In genomic region chr6:34874101-34874921, GRCm38 (mm10) we compare ENCODE assay signal across 8 mouse cellular contexts. TPM values are rescaled to one million over a fixed set of nuclear protein-coding genes. Genes with fewer than 3 reads are reported as not detected.
DNase-seq lines count a peak whose midpoint lies in the region; ATAC-seq and TF ChIP-seq lines count a peak whose summit lies in the region.

No protein-coding gene starts in this region.

- no peak overlapping the region for H3K4me2 ChIP-seq in forebrain, embryonic 15.5 days (replicated peaks)
- no peak overlapping the region; the same call in 1 of the 2 replicates for H3K4me2 ChIP-seq in kidney, postnatal 0 days (ENCODE audit: low read length)

- peak overlapping the region; percentile 65 for H3K27ac ChIP-seq in forebrain, embryonic 10.5 days
- no peak overlapping the region for H3K27ac ChIP-seq in forebrain, embryonic 15.5 days (replicated peaks)
- H3K27ac ChIP-seq in brown adipose tissue, adult 24 weeks (replicated peaks; ENCODE audit: low read depth, low read length), result peak overlapping the region; percentile 92
- peak overlapping the region; percentile 96 for H3K27ac ChIP-seq in heart, embryonic 10.5 days
- H3K27ac ChIP-seq in kidney, postnatal 0 days, result peak overlapping the region; percentile 82

- H3K36me3 ChIP-seq in forebrain, embryonic 10.5 days (replicated peaks), result peaks cover 42% of the 10 kb centered on the region
- H3K36me3 ChIP-seq in forebrain, embryonic 15.5 days, result no peaks in the 10 kb centered on the region
- peaks cover 4% of the 10 kb centered on the region for H3K36me3 ChIP-seq in heart, embryonic 10.5 days
- H3K36me3 ChIP-seq in kidney, postnatal 0 days (ENCODE audit: insufficient read depth, low read length), result no peaks in the 10 kb centered on the region

- H3K4me1 ChIP-seq in forebrain, embryonic 10.5 days, result peaks cover 42% of the 10 kb centered on the region
- peaks cover 13% of the 10 kb centered on the region for H3K4me1 ChIP-seq in forebrain, embryonic 15.5 days
- H3K4me1 ChIP-seq in brown adipose tissue, adult 24 weeks (ENCODE audit: control insufficient read depth, insufficient read depth, insufficient read length, low read length), result peaks cover 54% of the 10 kb centered on the region
- peaks cover 69% of the 10 kb centered on the region for H3K4me1 ChIP-seq in heart, embryonic 10.5 days
- peaks cover 14% of the 10 kb centered on the region for H3K4me1 ChIP-seq in kidney, postnatal 0 days (replicated peaks; ENCODE audit: insufficient read depth, low read length)

- no peak for ATAC-seq in forebrain, embryonic 15.5 days (replicated peaks)
- ATAC-seq in kidney, postnatal 0 days (replicated peaks; ENCODE audit: low FRiP score, low read depth), result no peak
- ATAC-seq in inflammation-experienced regulatory T-cells, adult 6 months, result no peak

- no peak overlapping the region for H3K9ac ChIP-seq in forebrain, embryonic 15.5 days (replicated peaks)
- 0 out of 2 replicates have a peak overlapping the region, but pooled peaks have one; percentile 18 for H3K9ac ChIP-seq in kidney, postnatal 0 days (ENCODE audit: low read depth, low read length)

- H3K4me3 ChIP-seq in forebrain, embryonic 10.5 days, result no peak overlapping the region
- H3K4me3 ChIP-seq in forebrain, embryonic 15.5 days, result no peak overlapping the region
- H3K4me3 ChIP-seq in brown adipose tissue, adult 24 weeks (ENCODE audit: insufficient read depth, low read depth, low read length), result peak overlapping the region; percentile 77
- no peak overlapping the region for H3K4me3 ChIP-seq in heart, embryonic 10.5 days
- H3K4me3 ChIP-seq in kidney, postnatal 0 days (replicated peaks; ENCODE audit: low read depth, low read length), result no peak overlapping the region

- no peak for DNase-seq in forebrain, embryonic 10.5 days (ENCODE audit: extremely low spot score, low spot score)
- no peak for DNase-seq in heart, embryonic 10.5 days (ENCODE audit: low spot score)
- DNase-seq in kidney, postnatal 0 days (ENCODE audit: low spot score), result peak; percentile 85
- peak; percentile 72 to 87 for DNase-seq in lung, postnatal 4 days
- no peak for DNase-seq in right cerebral cortex, postnatal 4 days

- no peaks in the 10 kb centered on the region for H3K27me3 ChIP-seq in forebrain, embryonic 10.5 days (ENCODE audit: poor library complexity, severe bottlenecking)
- no peaks in the 10 kb centered on the region for H3K27me3 ChIP-seq in forebrain, embryonic 15.5 days
- H3K27me3 ChIP-seq in heart, embryonic 10.5 days (ENCODE audit: insufficient read depth, poor library complexity, severe bottlenecking), result no peaks in the 10 kb centered on the region
- H3K27me3 ChIP-seq in kidney, postnatal 0 days (ENCODE audit: insufficient read depth, low read length), result no peaks in the 10 kb centered on the region

- 74% methylated on average over 21 of the region's 21 CpGs for WGBS in forebrain, embryonic 10.5 days
- WGBS in forebrain, embryonic 15.5 days, result 80% methylated on average over 21 of the region's 21 CpGs
- WGBS in heart, embryonic 10.5 days, result 36% methylated on average over 21 of the region's 21 CpGs
- WGBS in kidney, postnatal 0 days, result 51% methylated on average over 21 of the region's 21 CpGs

- no peaks in the 10 kb centered on the region for H3K9me3 ChIP-seq in forebrain, embryonic 10.5 days
- H3K9me3 ChIP-seq in forebrain, embryonic 15.5 days, result no peaks in the 10 kb centered on the region
- H3K9me3 ChIP-seq in heart, embryonic 10.5 days, result no peaks in the 10 kb centered on the region
- H3K9me3 ChIP-seq in kidney, postnatal 0 days (replicated peaks; ENCODE audit: low read length), result no peaks in the 10 kb centered on the region

- TF ChIP-seq CTCF in kidney, postnatal 0 days (IDR thresholded peaks at IDR 0.05; ENCODE audit: low read depth), result peak; percentile 46; the same call in 1 of the 2 replicates

RNA-seq across cellular contexts. Expression of gene Cyren, which starts 3.5 kb away (rescaled TPM):
- 17.5 and 18.7 TPM in 2 replicates for polyA plus RNA-seq in forebrain, embryonic 10.5 days (2016; fragmentation: Nextera tagmentation; extraction: Ambion mirVana)
- 11.4 and 13.7 TPM in 2 replicates for polyA plus RNA-seq in forebrain, embryonic 15.5 days (2015; fragmentation: Nextera tagmentation; extraction: Ambion mirVana)
- polyA plus RNA-seq in brown adipose tissue, adult 24 weeks (2012; ENCODE audit: insufficient read depth, insufficient read length, missing spikeins), result 3.3 and 5.0 TPM in 2 replicates
- 13.7 and 16.5 TPM in 2 replicates for polyA plus RNA-seq in heart, embryonic 10.5 days (2016; fragmentation: Nextera tagmentation; extraction: Ambion mirVana)
- 9.6 and 9.9 TPM in 2 replicates for polyA plus RNA-seq in kidney, postnatal 0 days (2015; fragmentation: Nextera tagmentation; extraction: Ambion mirVana)
- 1 to 10 TPM; 5.7 to 6.7 (median 6.5) TPM for polyA plus RNA-seq in inflammation-experienced regulatory T-cells, adult 6 months (2017; shearing (Covaris generic))

RNA-seq across cellular contexts. Expression of gene Tmem140, which starts 11.4 kb away (rescaled TPM):
- 1.7 and 2.2 TPM in 2 replicates for polyA plus RNA-seq in forebrain, embryonic 10.5 days (2016; fragmentation: Nextera tagmentation; extraction: Ambion mirVana)
- 1.3 and 1.6 TPM in 2 replicates for polyA plus RNA-seq in forebrain, embryonic 15.5 days (2015; fragmentation: Nextera tagmentation; extraction: Ambion mirVana)
- polyA plus RNA-seq in brown adipose tissue, adult 24 weeks (2012; ENCODE audit: insufficient read depth, insufficient read length, missing spikeins), result 21.6 and 38.6 TPM in 2 replicates
- polyA plus RNA-seq in heart, embryonic 10.5 days (2016; fragmentation: Nextera tagmentation; extraction: Ambion mirVana), result 1.4 and 1.8 TPM in 2 replicates
- 6.2 and 7.3 TPM in 2 replicates for polyA plus RNA-seq in kidney, postnatal 0 days (2015; fragmentation: Nextera tagmentation; extraction: Ambion mirVana)
- 10 to 100 TPM; 16.8 to 30.9 (median 17.3) TPM for polyA plus RNA-seq in inflammation-experienced regulatory T-cells, adult 6 months (2017; shearing (Covaris generic))

RNA-seq across cellular contexts. Expression of gene Wdr91, which starts 36.4 kb away (rescaled TPM):
- polyA plus RNA-seq in forebrain, embryonic 10.5 days (2016; fragmentation: Nextera tagmentation; extraction: Ambion mirVana), result 12.0 TPM in 2 replicates
- polyA plus RNA-seq in forebrain, embryonic 15.5 days (2015; fragmentation: Nextera tagmentation; extraction: Ambion mirVana), result 11.2 and 12.4 TPM in 2 replicates
- 12.4 and 13.9 TPM in 2 replicates for polyA plus RNA-seq in brown adipose tissue, adult 24 weeks (2012; ENCODE audit: insufficient read depth, insufficient read length, missing spikeins)
- polyA plus RNA-seq in heart, embryonic 10.5 days (2016; fragmentation: Nextera tagmentation; extraction: Ambion mirVana), result 12.6 and 13.0 TPM in 2 replicates
- 10.2 and 10.6 TPM in 2 replicates for polyA plus RNA-seq in kidney, postnatal 0 days (2015; fragmentation: Nextera tagmentation; extraction: Ambion mirVana)
- polyA plus RNA-seq in inflammation-experienced regulatory T-cells, adult 6 months (2017; shearing (Covaris generic)), result 10 to 100 TPM; 15.2 to 23.5 (median 19.1) TPM

RNA-seq across cellular contexts. Expression of gene Stra8, which starts 45.7 kb away (rescaled TPM):
- polyA plus RNA-seq in forebrain, embryonic 10.5 days (2016; fragmentation: Nextera tagmentation; extraction: Ambion mirVana), result not detected in 2 replicates
- not detected in 2 replicates for polyA plus RNA-seq in forebrain, embryonic 15.5 days (2015; fragmentation: Nextera tagmentation; extraction: Ambion mirVana)
- not detected in 2 replicates for polyA plus RNA-seq in brown adipose tissue, adult 24 weeks (2012; ENCODE audit: insufficient read depth, insufficient read length, missing spikeins)
- polyA plus RNA-seq in heart, embryonic 10.5 days (2016; fragmentation: Nextera tagmentation; extraction: Ambion mirVana), result not detected in 2 replicates
- not detected in 2 replicates for polyA plus RNA-seq in kidney, postnatal 0 days (2015; fragmentation: Nextera tagmentation; extraction: Ambion mirVana)
- polyA plus RNA-seq in inflammation-experienced regulatory T-cells, adult 6 months (2017; shearing (Covaris generic)), result not detected

Comparison
In these comparisons a context has a peak if more than half of its experiments do, and no peak if none do; other contexts are left out.
1. DNase-seq: peak in kidney, postnatal 0 days (single experiment) and lung, postnatal 4 days (2 of 2); none in forebrain, embryonic 10.5 days (single experiment), heart, embryonic 10.5 days (single experiment) and right cerebral cortex, postnatal 4 days (single experiment).